Mouse (Mus musculus) E14TG2a.4 (cell line): Measurements from ENCODE around the gene Gata3.

ENCODE experiments used
- CTCF ChIP-seq: conservative IDR thresholded peaks from 2 replicates; pipeline ENCODE4 v1.5.1; 2014; ENCODE audit warnings: low read length
- NANOG ChIP-seq: IDR thresholded peaks from 2 replicates; pipeline ENCODE4 v1.6.1; 2014; ENCODE audit warnings: borderline replicate concordance, low read length, mixed read lengths
- POU5F1 ChIP-seq: IDR thresholded peaks from 2 replicates; pipeline ENCODE4 v1.6.1; 2014; ENCODE audit warnings: low read length, borderline replicate concordance

- TF ChIP-seq POU5F1 (no peak), CTCF (no peak), NANOG (no peak)
These were observed 3.6 kb upstream of the Gata3 start for GRCm38 (mm10) chr2:9893272-9893953.
